Mouse (Mus musculus): ENCODE measurements around the gene Irs2. TPM values are rescaled to one million over a fixed set of nuclear protein-coding genes. Genes with fewer than 3 reads are reported as not detected.

Gene Irs2
- polyA plus RNA-seq (2015; fragmentation: Illumina TruSeq; extraction: RNeasy Lipid Tissue Mini Kit (QIAGEN cat#74804); ENCODE audit: low read depth, low replicate concordance) = 27.4 TPM

GRCm38 (mm10) chr8:11008379-11008775 is at the start of gene Irs2:
Gene Irs2 (minus strand): TSS chr8:11008458.

Measured in brain, adult 10 weeks (tissue).